22 mouse cellular contexts compared by ENCODE assay signal in the genomic region with DNA sequence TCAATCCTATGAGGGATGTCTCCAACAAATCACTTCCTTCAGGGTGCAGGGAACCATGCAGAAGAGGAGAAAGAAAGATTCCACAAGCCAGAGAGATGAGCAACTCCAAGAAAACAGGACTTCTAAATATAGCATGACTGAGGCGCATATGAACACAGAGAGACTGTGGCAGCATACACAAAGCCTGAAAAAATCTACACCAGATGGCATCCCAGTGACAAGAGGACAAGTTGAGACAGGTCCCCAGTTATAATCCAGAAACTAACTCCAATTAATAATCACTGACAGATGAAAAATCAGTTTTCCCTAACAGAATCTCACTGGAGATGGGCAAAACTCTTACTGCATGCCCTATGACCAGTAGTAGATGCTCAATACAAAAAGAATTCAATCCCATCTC. TPM values are rescaled to one million over a fixed set of nuclear protein-coding genes. Genes with fewer than 3 reads are reported as not detected.
DNase-seq lines count a peak whose midpoint lies in the region; ATAC-seq and TF ChIP-seq lines count a peak whose summit lies in the region.
"Had no signal": no experiment of that assay in that cellular context is flagged by ENCODE, and none has a peak within 500 bp of the region (broad histone marks: within the 10 kb centered on the region; RNA-seq: fewer than 3 reads in every experiment).

No protein-coding gene starts in this region.

- no peak for TF ChIP-seq POLR2A in brain, embryonic 14.5 days (IDR thresholded peaks at IDR 0.05; ENCODE audit: borderline replicate concordance, extremely low read depth, insufficient read depth, insufficient read length, poor library complexity, severe bottlenecking)

- H3K4me2 ChIP-seq in hindbrain, embryonic 13.5 days = no peak overlapping the region
- H3K4me2 ChIP-seq: embryonic facial prominence, embryonic 12.5 days; forebrain, embryonic 12.5 days had no signal

- no peak for TF ChIP-seq CTCF in brain, embryonic 14.5 days (IDR thresholded peaks at IDR 0.05; ENCODE audit: borderline replicate concordance, extremely low read depth, insufficient read depth, insufficient read length)

- no peaks in the 10 kb centered on the region for H3K9me3 ChIP-seq in hindbrain, embryonic 13.5 days
- H3K9me3 ChIP-seq: embryonic facial prominence, embryonic 10.5 days; embryonic facial prominence, embryonic 12.5 days; forebrain, embryonic 12.5 days had no signal

- H3K4me1 ChIP-seq in hindbrain, embryonic 13.5 days (replicated peaks) = no peaks in the 10 kb centered on the region
- H3K4me1 ChIP-seq: embryonic facial prominence, embryonic 10.5 days; embryonic facial prominence, embryonic 12.5 days; forebrain, embryonic 12.5 days had no signal

- no peak overlapping the region for H3K4me3 ChIP-seq in hindbrain, embryonic 13.5 days
- H3K4me3 ChIP-seq: embryonic facial prominence, embryonic 10.5 days; embryonic facial prominence, embryonic 12.5 days; forebrain, embryonic 12.5 days had no signal

- no peaks in the 10 kb centered on the region for H3K27me3 ChIP-seq in hindbrain, embryonic 13.5 days
- H3K27me3 ChIP-seq: embryonic facial prominence, embryonic 12.5 days; forebrain, embryonic 12.5 days had no signal

- no peaks in the 10 kb centered on the region for H3K36me3 ChIP-seq in hindbrain, embryonic 13.5 days
- H3K36me3 ChIP-seq: embryonic facial prominence, embryonic 10.5 days; embryonic facial prominence, embryonic 12.5 days; forebrain, embryonic 12.5 days had no signal

- DNase-seq in layer of hippocampus, adult 11-12 months (ENCODE audit: low spot score) = peak; percentile 39
- no peak for DNase-seq in layer of hippocampus, postnatal 25 days (ENCODE audit: extremely low spot score in 1 of 2, low spot score in 1 of 2)
- DNase-seq in layer of hippocampus, adult 8-10 months (ENCODE audit: low spot score in 2 of 2) = peak; percentile 20 to 26
- no peak for DNase-seq in layer of hippocampus, postnatal 10 days (ENCODE audit: low spot score in 2 of 2)
- DNase-seq in brain, embryonic 14.5 days (ENCODE audit: low read depth) = peak; percentile 30
- peak; percentile 13 to 57 for DNase-seq in layer of hippocampus, postnatal 14 days (ENCODE audit: low spot score in 2 of 2)
- no peak for DNase-seq in c-Kit-positive CD71-positive TER-119-positive erythroid progenitor cells, embryonic 14.5 days (ENCODE audit: low spot score)
- DNase-seq: adrenal gland, adult 2 months; adrenal gland, postnatal 10 days; adrenal gland, postnatal 25 days; cerebellum, adult 11-12 months; cerebellum, adult 2 months; cerebellum, adult 9-11 months; cerebellum, postnatal 25 days; forebrain, postnatal 0 days had no signal

- no peak overlapping the region for H3K27ac ChIP-seq in hindbrain, embryonic 13.5 days
- H3K27ac ChIP-seq: embryonic facial prominence, embryonic 10.5 days; embryonic facial prominence, embryonic 12.5 days; forebrain, embryonic 12.5 days had no signal

- ATAC-seq in hindbrain, embryonic 13.5 days (ENCODE audit: low FRiP score) = no peak
- ATAC-seq: forebrain, embryonic 14.5 days; forebrain, postnatal 0 days had no signal

- no peak overlapping the region for H3K9ac ChIP-seq in hindbrain, embryonic 13.5 days
- H3K9ac ChIP-seq: embryonic facial prominence, embryonic 12.5 days; forebrain, embryonic 12.5 days; forebrain, postnatal 0 days had no signal

- WGBS in hindbrain, embryonic 13.5 days = 97% methylated on average over 1 of the region's 1 CpGs

RNA-seq across cellular contexts. Expression of a gene that starts 30.9 kb away (rescaled TPM):
- 10 to 100 TPM; 63.5 to 97.4 TPM for total RNA-seq in layer of hippocampus, postnatal 25 days (2021)
- 10 to 100 TPM; 66.3 to 94.2 (median 84.2) TPM for total RNA-seq in layer of hippocampus, adult 8-10 months (2022)
- 10 to 100 TPM; 60.6 to 63.1 TPM for total RNA-seq in layer of hippocampus, postnatal 10 days (2021)
- polyA plus RNA-seq in brain, embryonic 14.5 days (2012; rRNA removed) = 3.9 and 6.5 TPM in 2 replicates
- 10 to 100 TPM; 67.6 to 76.1 TPM for total RNA-seq in layer of hippocampus, postnatal 14 days (2021)
- polyA plus RNA-seq in hindbrain, embryonic 13.5 days (2015; fragmentation: Nextera tagmentation; extraction: Ambion mirVana) = 13.3 and 15.5 TPM in 2 replicates
- total RNA-seq: MEL had no signal
- polyA plus RNA-seq: C2C12 had no signal

Comparison
In these comparisons a context has a peak if more than half of its experiments do, and no peak if none do; other contexts are left out.
1. DNase-seq: peak in layer of hippocampus, adult 11-12 months (single experiment), layer of hippocampus, adult 8-10 months (2 of 2), brain, embryonic 14.5 days (single experiment) and layer of hippocampus, postnatal 14 days (2 of 2); none in layer of hippocampus, postnatal 25 days (0 of 2), layer of hippocampus, postnatal 10 days (0 of 2) and c-Kit-positive CD71-positive TER-119-positive erythroid progenitor cells, embryonic 14.5 days (single experiment).